Mouse (Mus musculus) lung, postnatal 0 days (tissue): Measurements from ENCODE around the gene Ganc.

ENCODE experiments used
- CTCF ChIP-seq: IDR thresholded peaks from 2 replicates; pipeline ENCODE4 v1.5.1; 2016; ENCODE audit warnings: antibody characterized with exemption, mild to moderate bottlenecking
- EP300 ChIP-seq: IDR thresholded peaks from 2 replicates; pipeline ENCODE4 v1.6.1; 2016; ENCODE audit warnings: antibody characterized with exemption, mild to moderate bottlenecking, control low read depth

GRCm38 (mm10) chr2:120446373-120446772, 42.7 kb downstream of the Ganc start:
- TF ChIP-seq CTCF, result no peak
- TF ChIP-seq EP300, result no peak
